Mouse (Mus musculus): ENCODE measurements around the gene Bola1.
"Not testable (repeated sequence)": the region's sequence is repeated elsewhere in the genome, so short reads cannot be mapped to it uniquely, and the experiment has no call there.

Gene Bola1

DNA sequence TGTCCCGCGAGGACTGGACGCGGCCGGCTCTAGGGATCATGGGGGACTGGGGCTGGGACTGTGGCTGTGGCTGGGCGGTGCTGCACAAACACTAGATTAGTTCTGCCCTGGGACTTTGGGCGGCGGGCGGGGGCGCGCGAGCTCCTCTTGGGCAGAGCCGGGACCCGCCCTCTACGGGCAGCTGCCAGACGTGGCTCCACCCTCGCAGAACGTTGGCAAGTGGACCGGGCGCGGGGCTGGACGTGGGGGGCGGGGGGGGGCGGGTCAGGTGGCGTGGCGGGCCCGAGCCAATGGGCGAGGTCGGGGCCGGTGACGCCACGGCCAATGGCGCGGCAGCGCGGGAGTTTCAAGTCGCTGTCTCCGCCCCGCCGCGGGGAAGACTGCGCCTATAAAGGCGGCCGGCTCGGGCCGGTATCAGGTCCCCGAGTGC, 26.9 kb upstream of the Bola1 start, which contains the start of gene Hist2h3c1:
Gene Hist2h3c1 (plus strand): TSS at position 259 of the 430 bp plus-strand sequence.
- DNase-seq, result not testable (repeated sequence)

DNA sequence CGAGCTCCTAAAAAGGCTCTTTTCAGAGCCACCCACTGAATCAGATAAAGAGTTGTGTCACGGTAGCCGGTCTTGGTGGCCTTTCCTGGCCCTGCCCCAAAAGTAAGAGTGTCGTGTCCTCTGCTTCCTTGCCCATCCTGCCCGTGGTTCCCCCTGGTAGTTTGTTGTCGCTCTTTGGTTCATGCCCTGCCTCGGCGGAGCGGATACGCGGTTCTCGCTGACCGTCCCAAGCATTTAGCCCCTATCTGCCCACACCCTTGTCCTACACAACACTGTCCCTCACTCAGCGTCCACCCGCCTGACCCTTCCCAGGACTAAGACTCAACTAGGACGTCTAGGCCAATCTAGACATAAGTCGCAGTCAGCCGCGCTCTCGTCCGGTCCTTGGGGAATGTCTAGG, 26.5 kb upstream of the Bola1 start:
- DNase-seq, result not testable (repeated sequence)

DNA sequence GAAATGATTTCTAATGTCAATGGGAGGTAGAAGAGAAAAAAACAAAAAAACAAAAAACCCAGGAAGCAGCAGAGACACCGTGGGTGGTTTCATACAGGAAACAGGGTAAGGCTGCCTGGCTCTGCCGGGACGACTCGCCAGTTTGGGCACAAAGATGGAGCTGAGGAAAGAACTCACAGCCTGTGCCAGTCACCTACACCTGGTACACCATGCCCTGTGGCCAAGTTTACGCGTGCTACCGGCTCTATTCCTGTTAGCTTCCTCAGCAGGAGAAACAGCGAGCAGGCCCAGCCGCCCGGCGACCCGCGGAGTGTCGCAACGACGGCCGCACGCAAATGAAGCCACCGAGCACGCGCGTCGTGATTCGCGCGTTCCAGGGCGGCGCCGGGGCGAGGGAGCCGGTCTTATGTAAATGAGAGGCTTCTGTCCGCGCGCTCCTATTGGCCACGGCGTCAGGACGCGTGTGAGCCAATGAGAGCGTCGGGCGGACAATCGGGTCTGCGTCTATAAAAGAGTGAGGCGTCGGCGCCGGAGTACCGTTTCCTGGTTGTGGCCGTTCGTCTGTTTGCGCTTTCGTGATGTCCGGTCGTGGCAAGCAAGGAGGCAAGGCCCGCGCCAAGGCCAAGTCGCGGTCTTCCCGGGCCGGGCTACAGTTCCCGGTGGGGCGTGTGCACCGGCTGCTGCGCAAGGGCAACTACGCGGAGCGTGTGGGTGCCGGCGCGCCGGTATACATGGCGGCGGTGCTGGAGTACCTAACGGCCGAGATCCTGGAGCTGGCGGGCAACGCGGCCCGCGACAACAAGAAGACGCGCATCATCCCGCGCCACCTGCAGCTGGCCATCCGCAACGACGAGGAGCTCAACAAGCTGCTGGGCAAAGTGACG, 25.7 kb upstream of the Bola1 start, which contains the start of gene Hist2h2aa1:
Gene Hist2h2aa1 (plus strand): TSS at position 495 of the 884 bp plus-strand sequence.
- DNase-seq, result peak; percentile 78

DNA sequence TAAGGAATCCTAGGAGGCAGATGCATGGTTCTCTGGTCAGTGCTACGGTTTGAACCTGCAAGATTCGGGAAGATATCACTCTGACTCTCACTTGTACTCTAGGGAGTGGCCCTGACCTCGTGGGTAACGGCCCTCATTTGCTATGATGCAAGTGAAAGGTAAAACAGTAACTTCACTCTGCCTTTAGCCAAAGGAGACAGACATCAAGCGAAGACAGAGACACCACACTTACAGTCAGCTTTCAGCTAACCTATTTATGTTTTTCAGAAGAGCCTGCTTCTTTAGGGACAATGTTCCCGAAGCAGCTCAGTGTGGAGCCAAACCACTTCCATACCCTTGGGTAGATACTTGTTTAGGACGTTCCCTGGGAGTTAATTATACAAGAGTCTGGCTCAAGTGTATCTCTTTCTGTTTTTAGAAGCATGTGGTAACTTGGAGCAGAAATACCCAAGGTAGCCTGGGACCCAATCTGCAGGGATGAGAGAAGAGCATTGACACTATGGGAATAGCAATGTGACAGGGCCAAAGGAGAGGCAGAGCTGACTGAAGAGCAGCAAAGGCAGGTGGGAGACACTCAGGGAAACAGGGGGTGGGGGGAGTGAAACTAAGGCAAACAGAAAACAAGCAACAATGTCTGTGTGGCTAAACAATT, 24.5 kb upstream of the Bola1 start:
- DNase-seq, result no peak

DNA sequence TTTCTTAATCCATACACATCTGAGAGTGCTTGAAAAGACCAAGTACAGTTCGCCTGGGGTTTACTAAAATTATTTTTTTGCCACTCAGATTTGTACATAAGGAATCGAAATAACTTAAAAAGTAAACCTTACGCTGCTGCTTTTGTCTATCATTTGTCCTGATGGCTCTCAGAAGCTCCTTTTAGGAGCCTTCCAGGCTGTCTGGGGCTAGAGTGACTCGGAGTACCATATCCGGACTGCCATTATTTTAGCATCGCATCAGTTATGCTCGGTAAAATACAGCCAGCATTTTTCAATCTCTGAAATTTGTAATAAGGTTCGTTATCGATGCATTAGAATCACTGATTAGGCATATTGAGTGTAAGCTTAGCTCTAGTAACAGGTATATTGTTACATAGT, 21.3 kb upstream of the Bola1 start:
- DNase-seq, result no peak

DNA sequence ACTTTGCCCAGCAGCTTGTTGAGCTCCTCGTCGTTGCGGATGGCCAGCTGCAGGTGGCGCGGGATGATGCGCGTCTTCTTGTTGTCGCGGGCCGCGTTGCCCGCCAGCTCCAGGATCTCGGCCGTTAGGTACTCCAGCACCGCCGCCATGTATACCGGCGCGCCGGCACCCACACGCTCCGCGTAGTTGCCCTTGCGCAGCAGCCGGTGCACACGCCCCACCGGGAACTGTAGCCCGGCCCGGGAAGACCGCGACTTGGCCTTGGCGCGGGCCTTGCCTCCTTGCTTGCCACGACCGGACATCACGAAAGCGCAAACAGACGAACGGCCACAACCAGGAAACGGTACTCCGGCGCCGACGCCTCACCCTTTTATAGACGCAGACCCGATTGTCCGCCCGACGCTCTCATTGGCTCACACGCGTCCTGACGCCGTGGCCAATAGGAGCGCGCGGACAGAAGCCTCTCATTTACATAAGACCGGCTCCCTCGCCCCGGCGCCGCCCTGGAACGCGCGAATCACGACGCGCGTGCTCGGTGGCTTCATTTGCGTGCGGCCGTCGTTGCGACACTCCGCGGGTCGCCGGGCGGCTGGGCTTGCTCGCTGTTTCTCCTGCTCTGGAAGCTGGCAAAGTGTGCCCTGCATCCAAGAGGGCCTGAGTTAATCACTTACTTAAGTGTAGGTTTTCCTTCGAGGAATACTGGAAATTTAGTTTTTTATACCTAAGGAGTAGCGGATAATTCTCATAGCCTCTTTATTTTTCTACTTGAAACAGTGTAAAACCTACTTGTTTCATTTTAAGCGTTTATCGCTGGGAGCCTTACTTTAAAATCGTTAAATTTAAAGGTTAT, 20.7 kb upstream of the Bola1 start, which contains the start of gene Hist2h2aa2:
Gene Hist2h2aa2 (minus strand): TSS at position 328 of the 850 bp plus-strand sequence.
- DNase-seq, result peak; percentile 87

DNA sequence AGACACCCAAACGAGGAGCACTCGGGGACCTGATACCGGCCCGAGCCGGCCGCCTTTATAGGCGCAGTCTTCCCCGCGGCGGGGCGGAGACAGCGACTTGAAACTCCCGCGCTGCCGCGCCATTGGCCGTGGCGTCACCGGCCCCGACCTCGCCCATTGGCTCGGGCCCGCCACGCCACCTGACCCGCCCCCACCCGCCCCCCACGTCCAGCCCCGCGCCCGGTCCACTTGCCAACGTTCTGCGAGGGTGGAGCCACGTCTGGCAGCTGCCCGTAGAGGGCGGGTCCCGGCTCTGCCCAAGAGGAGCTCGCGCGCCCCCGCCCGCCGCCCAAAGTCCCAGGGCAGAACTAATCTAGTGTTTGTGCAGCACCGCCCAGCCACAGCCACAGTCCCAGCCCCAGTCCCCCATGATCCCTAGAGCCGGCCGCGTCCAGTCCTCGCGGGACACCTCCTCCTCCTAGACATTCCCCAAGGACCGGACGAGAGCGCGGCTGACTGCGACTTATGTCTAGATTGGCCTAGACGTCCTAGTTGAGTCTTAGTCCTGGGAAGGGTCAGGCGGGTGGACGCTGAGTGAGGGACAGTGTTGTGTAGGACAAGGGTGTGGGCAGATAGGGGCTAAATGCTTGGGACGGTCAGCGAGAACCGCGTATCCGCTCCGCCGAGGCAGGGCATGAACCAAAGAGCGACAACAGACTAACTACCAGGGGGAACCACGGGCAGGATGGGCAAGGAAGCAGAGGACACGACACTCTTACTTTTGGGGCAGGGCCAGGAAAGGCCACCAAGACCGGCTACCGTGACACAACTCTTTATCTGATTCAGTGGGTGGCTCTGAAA, 19.7 kb upstream of the Bola1 start, which contains the start of gene Hist2h3c2:
Gene Hist2h3c2 (minus strand): TSS at position 174 of the 840 bp plus-strand sequence.
- DNase-seq, result peak; percentile 18

DNA sequence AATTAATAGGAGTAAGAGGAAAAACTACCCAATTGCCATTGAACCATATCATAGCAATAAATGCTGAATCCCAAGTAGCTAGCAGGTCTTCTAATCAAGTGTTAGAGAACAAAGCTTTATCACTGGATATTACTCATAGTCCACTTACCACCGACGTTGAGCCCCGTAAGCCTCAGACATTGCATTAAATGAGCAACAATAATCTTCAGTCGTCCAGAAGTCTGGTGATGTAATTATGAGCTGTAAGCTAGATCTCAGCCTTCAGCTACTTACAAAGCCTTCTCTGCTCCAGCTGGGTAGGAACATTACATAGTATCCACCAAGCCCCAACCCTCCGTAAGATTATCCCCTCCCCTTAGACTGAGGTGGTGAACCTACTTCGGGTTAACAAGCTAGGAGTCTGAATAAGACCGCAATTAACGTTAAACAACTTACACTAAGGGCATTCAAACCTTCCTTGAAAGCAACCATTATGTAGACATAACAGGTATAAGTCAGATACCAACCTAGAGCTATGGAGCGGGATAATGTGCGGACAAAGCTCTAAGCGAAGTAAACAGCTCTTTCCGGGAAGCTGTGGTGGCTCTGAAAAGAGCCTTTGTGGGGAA, 18.5 kb upstream of the Bola1 start:
- no peak for DNase-seq

DNA sequence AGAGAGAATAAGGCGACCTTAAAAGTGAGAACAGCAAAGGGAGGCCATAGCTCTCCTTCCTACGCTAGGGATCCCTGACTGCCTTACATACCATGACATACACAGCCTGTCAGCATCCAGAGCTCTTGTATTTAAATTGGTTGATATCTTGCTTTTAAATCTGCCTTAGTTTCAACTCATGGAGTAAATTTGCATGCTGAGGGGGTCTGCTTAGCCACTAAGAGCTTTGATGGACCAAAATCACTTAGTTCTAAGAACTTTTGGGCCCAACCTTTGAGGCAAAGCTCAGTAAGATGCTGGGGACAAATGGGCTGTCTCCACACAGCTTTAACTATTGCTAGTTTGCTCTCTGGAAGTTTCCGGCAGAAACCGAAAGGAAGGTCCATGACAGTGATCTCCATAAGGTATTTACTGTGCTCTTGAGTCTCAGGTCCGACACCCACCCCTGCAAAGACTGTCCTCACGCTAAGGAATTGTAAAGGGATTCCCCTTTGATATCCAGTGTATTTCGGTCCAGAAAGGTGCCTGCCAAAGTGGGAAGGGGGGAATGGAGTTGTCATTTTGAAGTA, 17.9 kb upstream of the Bola1 start:
- no peak for DNase-seq

DNA sequence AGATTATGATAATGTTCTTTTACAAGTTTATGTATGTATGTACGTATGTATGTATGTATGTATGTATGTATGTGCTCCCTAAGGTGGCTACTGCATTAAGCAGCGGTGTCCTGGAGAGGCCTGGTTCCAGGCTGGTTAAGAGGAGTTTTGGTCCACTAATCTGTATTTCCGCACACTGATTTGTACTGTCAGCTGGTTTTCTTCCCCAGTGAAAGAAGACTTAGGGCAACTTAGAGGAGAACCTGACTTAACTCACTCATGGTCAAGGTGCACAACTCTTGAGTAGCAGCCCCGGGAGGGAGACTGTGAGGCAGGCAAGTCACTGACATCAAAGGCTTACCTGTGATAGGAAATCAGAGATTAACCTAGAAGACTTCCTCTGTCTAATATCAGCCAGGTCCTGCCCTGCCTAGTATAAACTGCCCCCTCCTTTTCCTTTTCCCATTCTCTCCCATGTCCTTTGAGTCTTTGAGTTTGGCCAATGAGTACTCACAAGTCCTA, 17.4 kb upstream of the Bola1 start:
- DNase-seq, result no peak

DNA sequence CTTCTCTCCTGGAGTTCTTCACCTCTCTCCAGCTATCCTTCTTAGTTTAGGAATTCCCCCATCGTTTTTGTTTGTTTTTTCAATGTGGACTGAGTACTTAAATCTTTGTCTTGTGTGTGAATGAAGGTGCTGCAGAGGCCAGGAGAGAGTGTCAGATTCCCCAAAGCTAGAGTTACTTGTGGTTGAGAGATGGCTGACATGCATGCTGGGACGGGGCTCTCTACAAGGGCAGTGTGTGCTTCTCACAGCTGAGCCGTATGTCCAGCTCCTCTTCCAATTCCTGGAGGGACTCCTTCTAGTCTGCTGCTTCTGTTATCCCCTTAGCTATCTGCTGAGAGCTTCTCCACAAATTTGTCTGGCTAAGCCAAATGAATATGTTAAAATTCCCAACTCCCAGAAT, 16.3 kb upstream of the Bola1 start:
- DNase-seq, result no peak

DNA sequence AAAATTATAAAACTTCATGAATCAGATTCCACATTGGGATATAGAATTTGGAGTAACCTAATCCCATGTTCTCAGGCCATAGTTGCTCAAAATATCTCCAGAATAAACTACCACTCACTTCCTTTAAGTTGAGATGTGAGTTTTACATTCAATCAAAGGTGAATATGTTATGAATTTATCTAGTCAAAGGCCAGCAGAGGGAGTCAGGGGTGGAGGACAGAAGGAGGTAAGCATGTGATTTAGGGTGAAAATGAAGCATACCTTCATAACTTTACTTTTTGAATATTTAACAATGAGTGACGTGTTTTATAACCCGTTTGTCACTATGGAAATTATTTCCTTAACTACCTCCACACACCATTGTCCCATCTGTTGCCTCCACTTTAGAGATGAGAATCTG, 15.4 kb upstream of the Bola1 start:
- no peak for DNase-seq

DNA sequence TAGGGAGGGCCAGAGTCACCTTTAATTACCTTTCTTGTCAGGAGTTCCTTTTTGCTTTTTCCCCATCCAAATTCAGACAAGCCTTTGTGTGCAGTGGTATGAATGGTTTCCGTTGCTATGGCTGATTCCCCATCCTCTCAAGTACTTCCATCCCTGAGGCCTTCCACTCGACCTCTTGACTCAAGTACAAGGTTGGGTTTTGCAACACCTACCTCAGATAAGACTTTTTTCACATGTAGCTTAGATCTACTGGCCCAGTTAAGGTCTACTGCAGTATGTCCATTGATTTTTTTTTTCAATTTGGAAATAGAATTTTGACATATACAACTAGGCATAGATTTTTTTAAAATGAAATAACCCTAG, 12.2 kb upstream of the Bola1 start:
- no peak for DNase-seq

DNA sequence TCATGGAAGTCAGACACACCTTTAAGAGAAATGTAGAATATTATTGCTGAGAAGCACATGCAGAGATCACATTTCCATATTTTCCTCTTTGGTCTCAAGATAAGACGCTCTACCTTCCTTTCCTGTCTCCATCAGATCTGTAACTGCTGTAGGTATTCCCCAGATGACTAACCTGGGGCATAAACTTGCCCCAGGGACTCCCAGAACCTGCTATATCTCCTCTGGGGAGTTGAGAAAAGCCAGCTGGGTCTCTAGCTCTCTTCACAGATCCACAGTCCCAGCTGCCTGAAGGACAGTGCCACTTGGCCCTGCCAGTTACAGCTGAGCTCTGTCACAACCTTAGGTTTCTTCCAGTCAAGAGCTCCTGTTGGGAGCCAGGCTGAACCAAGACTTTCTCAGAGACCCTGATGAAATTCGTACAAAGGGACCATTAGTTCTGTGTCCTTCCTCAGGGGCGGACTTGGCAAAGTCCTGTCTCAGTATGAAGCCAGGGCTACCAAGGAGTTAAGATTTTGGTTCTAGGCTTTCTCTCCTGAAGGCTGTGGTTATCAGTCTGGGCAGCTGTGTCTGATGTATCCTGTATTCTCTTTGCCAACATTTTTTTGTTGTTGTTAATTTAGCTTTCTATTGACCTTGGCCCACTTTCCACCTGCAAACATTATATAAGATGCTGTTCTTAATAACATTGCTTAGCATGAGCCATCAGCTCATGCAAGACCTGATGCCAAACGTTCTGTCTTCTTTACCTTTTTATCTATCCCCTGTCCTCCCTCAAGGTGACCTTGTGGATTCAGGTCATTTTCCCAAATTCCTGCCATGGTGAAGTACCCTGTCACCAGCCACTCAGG, 11.6 kb upstream of the Bola1 start:
- DNase-seq, result no peak

DNA sequence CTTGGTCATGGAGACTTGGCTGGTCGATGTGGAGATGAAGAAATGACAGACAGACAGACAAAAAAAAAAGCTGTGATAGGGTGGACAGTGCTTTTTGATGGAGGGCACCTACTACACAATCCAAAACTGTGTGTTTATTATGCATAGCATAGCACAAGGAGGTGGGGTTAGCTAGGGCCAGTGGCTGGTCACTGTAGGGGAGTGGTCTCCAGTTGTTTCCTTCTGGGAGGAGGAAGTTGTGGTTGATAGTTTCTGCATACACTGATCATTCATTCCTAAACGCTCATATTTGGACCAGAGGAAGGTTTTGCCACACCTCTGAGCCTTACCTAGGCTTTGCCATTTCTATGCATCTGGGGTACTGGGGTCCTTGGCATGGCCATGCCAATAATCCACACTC, 10.9 kb upstream of the Bola1 start:
- no peak for DNase-seq

DNA sequence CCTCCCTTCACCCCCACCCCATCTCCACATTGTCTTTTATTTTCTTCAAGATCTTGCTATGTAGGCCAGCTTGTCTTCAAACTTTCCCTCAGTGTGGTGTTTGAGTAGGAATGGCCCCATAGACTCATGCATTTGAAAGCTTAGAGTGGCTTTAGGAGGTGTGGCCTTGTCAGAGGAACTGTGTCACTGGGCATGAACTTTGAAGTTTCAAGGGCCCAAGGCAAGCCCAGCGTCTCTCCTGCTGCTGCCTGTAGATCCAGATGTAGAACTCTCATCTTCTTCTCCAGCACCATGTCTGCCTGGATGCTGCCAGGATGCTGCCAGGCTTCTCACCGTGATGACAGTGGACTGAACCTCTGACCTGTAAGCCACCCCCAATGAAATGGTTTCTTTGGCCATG, 9.3 kb upstream of the Bola1 start:
- DNase-seq, result no peak

DNA sequence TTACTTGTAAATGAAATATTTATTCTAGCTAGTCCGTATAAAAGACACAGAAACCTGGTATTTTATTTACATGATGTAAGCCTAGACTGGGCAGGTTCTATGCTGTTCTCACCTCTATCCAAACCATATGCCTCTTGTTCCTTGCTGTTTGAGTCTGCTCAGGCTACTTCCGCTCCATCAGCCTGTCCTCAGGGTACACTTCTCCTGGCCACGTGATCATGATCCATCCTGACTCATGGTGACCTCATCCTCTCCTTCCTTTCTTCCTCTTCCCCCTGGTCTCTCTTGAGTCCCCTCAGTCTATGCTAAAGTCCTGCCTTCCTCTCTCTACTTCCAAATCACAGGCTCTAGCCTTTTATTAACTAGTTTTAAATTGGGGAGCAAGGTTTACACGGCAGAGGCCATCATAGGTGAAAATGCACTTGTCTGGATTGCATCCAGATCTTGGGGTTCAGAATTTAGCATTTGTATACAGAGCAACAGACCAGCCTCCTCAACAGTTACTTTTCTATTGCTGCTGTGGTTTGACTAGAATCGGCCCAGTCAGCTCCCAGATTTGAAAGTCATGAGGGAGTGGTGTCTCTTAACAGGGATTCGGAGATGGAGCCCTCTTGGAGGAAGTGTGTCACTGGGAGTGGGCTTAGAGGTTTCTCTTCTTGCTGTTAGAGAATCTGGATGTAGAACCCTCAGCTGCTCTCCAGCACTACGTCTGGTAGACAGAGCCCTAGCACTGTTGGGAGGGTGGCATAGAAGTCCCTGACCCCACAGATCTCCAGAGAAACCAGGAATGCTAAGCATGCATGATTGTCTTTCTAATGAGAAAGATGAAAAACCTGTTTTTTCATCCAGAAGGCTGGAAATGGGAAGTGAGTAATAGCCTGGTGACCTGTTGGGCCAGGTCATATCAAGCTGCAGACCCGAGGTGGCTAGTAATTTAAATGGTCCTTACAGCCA, 7.5 kb upstream of the Bola1 start:
- no peak for DNase-seq

DNA sequence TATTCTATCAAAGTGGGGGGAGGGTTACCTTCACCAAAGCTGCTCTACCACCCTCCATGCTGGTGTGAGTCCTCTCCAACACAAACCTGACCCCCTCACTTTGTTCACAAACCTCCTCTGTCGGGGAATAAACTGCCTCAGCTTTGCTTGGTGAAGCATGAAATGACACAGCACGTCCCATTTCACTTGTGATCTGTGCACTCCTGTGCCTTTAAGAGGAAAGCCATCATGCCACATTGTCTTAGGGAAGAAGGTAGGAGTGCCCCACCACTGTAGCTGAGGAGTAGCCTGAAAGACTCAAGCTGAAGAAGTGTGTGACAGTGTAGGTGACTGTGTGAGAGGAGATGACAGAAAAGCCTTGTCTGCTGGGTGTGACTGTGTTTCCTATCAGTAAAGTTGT, 5.9 kb upstream of the Bola1 start:
- no peak for DNase-seq

DNA sequence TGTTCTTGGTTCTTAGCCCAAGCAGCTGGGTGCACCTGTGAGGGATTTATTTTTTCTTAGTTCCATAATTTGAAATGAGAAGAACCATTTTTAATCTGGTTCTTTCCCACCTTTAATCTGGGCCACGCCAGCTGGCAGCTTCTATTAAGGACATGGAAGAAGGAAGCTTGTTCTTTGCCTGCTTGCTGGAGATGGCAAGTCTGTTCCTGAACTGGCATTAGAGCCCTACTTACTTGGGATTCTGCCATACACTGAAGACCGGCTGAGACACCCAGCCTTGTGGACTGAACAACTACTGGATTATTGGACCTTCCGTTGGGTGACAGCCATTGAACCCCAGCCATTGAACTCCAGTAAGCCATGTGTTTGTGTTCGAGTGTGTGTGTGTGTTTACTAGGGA, 3.3 kb upstream of the Bola1 start:
- DNase-seq, result no peak

All from right cerebral cortex, postnatal 4 days (tissue).